Mouse (Mus musculus): ENCODE measurements around the gene Bcl9l.

DNA sequence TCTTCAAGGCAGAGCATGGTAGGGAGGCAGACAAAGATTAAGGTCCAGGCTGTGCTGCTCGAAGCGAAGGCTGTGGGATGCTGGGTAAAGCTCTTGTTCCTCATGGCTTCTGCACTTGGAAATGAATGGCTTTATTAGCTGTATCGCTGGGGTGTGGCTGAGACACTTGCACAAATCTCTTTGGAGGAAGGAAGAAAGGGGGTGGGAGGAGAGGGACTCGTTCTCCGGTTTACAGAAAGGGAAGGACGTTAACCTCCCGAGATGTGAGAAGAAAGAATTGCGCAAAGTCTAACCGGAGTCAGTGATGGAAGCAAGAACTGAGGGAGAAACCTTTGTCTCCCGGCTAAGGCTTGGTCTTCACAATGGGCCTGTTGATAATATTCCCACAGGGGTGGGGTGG, 68.5 kb downstream of the Bcl9l start:
- TF ChIP-seq CTCF (IDR thresholded peaks at IDR 0.05; ENCODE audit: extremely low read depth, insufficient read length, insufficient replicate concordance, low read depth, low read length) (no peak), POLR2A (IDR thresholded peaks at IDR 0.05; ENCODE audit: low read depth, low read length) (no peak)

Data from small intestine, adult 2 months (tissue).